Mouse (Mus musculus): ENCODE data around the gene Sox30.

DNA sequence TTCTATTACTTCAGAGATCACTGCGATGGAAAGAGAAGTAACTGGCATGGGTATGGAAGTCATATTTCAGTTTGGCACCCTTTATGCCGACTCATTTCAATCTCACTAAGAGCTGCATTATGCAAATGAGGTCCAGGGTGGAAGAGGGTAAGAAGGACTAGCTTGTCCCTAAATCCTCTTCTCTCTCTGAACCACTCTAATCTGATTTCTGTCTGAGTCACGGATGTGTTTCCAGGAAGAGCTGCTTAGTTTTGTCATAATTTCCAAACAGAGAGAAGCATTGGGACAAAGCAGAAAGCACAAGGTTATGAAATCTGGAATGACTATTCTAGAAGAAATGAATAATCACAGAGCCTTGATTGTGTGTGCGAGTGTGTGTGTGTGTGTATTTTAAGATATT lies 13.2 kb upstream of the Sox30 start:
- TF ChIP-seq CTCF (conservative IDR thresholded peaks at IDR 0.05 in 1 of 2, IDR thresholded peaks at IDR 0.05 in 1 of 2; ENCODE audit: low read depth in 2 of 2, low read length in 2 of 2) (no peak), CHD2 (IDR thresholded peaks at IDR 0.05; ENCODE audit: low read length) (no peak), MYC (IDR thresholded peaks at IDR 0.05; ENCODE audit: low read depth, low read length) (no peak), POLR2A (IDR thresholded peaks at IDR 0.05; ENCODE audit: low read depth, low read length) (no peak), MXI1 (IDR thresholded peaks at IDR 0.05; ENCODE audit: low read depth, low read length) (no peak), ZMIZ1 (IDR thresholded peaks at IDR 0.05; ENCODE audit: low read depth, low read length) (no peak), ETS1 (conservative IDR thresholded peaks at IDR 0.05; ENCODE audit: low read depth, low read length) (no peak), HCFC1 (IDR thresholded peaks at IDR 0.05; ENCODE audit: low read depth, low read length) (no peak), ZC3H11A (IDR thresholded peaks at IDR 0.05; ENCODE audit: low read depth, low read length) (no peak), MAFK (IDR thresholded peaks at IDR 0.05; ENCODE audit: insufficient replicate concordance, low read length) (no peak)
